Mouse (Mus musculus): Measurements from ENCODE around the gene Gm42742.

DNA sequence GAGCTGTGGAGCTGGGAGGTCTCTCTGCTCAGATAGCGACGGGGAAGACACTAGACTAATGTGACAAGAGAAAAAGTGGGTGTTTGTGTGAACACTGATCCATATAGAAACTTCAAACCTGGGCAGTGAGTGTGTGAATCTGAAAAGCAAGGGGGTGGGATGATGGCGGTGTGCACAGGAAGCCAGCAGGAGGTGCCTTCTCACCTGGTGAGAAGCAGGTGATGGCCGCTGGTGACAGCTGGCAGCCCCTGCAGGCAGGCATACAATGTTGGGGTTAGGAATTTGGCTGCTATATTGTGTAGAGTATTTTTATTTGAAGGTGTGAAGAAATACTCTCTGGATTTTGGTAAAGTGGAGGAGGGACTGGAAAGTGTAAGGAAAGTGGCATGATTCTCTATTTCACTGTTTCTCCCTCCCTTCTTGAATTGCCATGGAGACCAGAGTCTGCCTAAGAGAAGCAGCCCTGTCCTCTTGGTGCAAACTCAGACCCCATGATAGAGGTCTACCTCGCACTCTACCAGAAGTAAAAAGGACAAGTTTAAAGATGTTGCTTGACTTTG, 34.2 kb upstream of the Gm42742 start:
- TF ChIP-seq CTCF (IDR thresholded peaks at IDR 0.05 in 2 of 3, conservative IDR thresholded peaks at IDR 0.05 in 1 of 3; ENCODE audit: control insufficient read depth in 1 of 3, insufficient read depth in 1 of 3, low read depth in 2 of 3, low read length in 3 of 3, poor library complexity in 1 of 3, severe bottlenecking in 1 of 3) = no peak
- no peak for TF ChIP-seq TAL1 (IDR thresholded peaks at IDR 0.05; ENCODE audit: low read length)
- no peak for TF ChIP-seq POLR2A (IDR thresholded peaks at IDR 0.05; ENCODE audit: control insufficient read depth in 1 of 2, insufficient read depth in 1 of 2, low read depth in 1 of 2, low read length in 2 of 2, poor library complexity in 1 of 2)

Measured in MEL (cell line).